Mouse (Mus musculus): ENCODE measurements at regions not wholly inside any gene's neighbourhood (a gene's known extent, or its start where the extent isn't known, plus 50 kb on each side); places are given as distances from the start of the nearest gene placed in this dataset.

GRCm38 (mm10) chr13:60513756-60514155 is 88.0 kb upstream of the Dapk1 start:
- no peak for DNase-seq (ENCODE audit: low spot score)

- DNase-seq (ENCODE audit: low spot score), result no peak
Observed at GRCm38 (mm10) chr13:60514806-60515205, 86.9 kb upstream of the Dapk1 start.

GRCm38 (mm10) chr13:60518010-60518409 is 83.7 kb upstream of the Dapk1 start:
- DNase-seq (ENCODE audit: low spot score), result no peak

- no peak for DNase-seq (ENCODE audit: low spot score)
Observed at GRCm38 (mm10) chr13:60519708-60520107, 82.0 kb upstream of the Dapk1 start.

GRCm38 (mm10) chr13:60522719-60523450 is 78.9 kb upstream of the Dapk1 start:
- no peak for DNase-seq (ENCODE audit: low spot score)

GRCm38 (mm10) chr13:60527806-60528205 is 73.9 kb upstream of the Dapk1 start:
- no peak for DNase-seq (ENCODE audit: low spot score)

- DNase-seq (ENCODE audit: low spot score), result no peak
Observed at GRCm38 (mm10) chr13:60528819-60529218, 72.9 kb upstream of the Dapk1 start.

GRCm38 (mm10) chr13:60529381-60530069 is 72.2 kb upstream of the Dapk1 start:
- no peak for DNase-seq (ENCODE audit: low spot score)

GRCm38 (mm10) chr13:60533871-60534427 is 67.8 kb upstream of the Dapk1 start:
- no peak for DNase-seq (ENCODE audit: low spot score)

- DNase-seq (ENCODE audit: low spot score), result no peak
Observed at GRCm38 (mm10) chr13:60534501-60534900, 67.2 kb upstream of the Dapk1 start.

GRCm38 (mm10) chr13:60535045-60535444 is 66.7 kb upstream of the Dapk1 start:
- DNase-seq (ENCODE audit: low spot score), result no peak

GRCm38 (mm10) chr13:60536725-60537124 is 65.0 kb upstream of the Dapk1 start:
- DNase-seq (ENCODE audit: low spot score), result no peak

- no peak for DNase-seq (ENCODE audit: low spot score)
Observed at GRCm38 (mm10) chr13:60538110-60538509, 63.6 kb upstream of the Dapk1 start.

GRCm38 (mm10) chr13:60541165-60541564 is 60.6 kb upstream of the Dapk1 start:
- no peak for DNase-seq (ENCODE audit: low spot score)

- DNase-seq (ENCODE audit: low spot score), result no peak
Observed at GRCm38 (mm10) chr13:60544363-60544762, 57.4 kb upstream of the Dapk1 start.

GRCm38 (mm10) chr13:60545999-60546733 is 55.6 kb upstream of the Dapk1 start:
- DNase-seq (ENCODE audit: low spot score), result no peak
